Mouse (Mus musculus) heart, adult 2 months (tissue): ENCODE measurements at regions not wholly inside any gene's neighbourhood (a gene's known extent, or its start where the extent isn't known, plus 50 kb on each side); places are given as distances from the start of the nearest gene placed in this dataset.

Source experiments
- CTCF ChIP-seq: fragments of 200-600 bp; IDR thresholded peaks from 2 replicates; pipeline ENCODE4 v1.8.1; 2022; ENCODE audit warnings: antibody characterized with exemption, mild to moderate bottlenecking, moderate library complexity
- EP300 ChIP-seq: fragments of 200-500 bp; IDR thresholded peaks from 2 replicates; pipeline ENCODE4 v1.6.1; 2011; ENCODE audit warnings: low read depth, low read length, control low read depth; ENCODE audit not compliant: insufficient read depth
- POLR2A ChIP-seq: fragments of 200-500 bp; IDR thresholded peaks from 2 replicates; pipeline ENCODE4 v1.6.1; 2011; ENCODE audit warnings: mild to moderate bottlenecking, low read depth, low read length, control low read depth; ENCODE audit not compliant: insufficient read depth

DNA sequence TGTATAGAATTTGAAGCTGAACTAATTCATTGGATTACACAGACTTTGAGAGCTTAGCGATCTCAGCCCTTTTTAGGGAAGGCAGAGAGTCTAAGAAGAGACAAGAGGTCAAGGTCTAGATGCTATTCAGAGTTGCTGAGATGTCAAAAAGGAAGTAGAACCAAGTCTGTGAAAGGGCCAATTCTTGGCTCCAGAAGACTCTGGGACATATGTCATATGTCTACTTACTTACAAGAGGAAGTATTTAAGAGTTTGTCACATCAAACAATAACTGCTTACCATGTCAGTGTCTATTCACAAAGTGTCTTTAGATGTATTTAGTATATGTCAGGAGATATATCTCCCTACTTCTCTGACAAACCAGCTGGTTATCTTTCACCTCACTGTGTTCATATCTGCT is 607.4 kb upstream of the Fam92a start:
- TF ChIP-seq POLR2A (no peak), CTCF (no peak), EP300 (no peak)
